Mouse (Mus musculus): ENCODE measurements at regions not wholly inside any gene's neighbourhood (a gene's known extent, or its start where the extent isn't known, plus 50 kb on each side); places are given as distances from the start of the nearest gene placed in this dataset.

GRCm38 (mm10) chr2:159523739-159524138, 729.1 kb downstream of the Dhx35 start:
- no peak for DNase-seq (ENCODE audit: low read depth, low spot score)

DNA sequence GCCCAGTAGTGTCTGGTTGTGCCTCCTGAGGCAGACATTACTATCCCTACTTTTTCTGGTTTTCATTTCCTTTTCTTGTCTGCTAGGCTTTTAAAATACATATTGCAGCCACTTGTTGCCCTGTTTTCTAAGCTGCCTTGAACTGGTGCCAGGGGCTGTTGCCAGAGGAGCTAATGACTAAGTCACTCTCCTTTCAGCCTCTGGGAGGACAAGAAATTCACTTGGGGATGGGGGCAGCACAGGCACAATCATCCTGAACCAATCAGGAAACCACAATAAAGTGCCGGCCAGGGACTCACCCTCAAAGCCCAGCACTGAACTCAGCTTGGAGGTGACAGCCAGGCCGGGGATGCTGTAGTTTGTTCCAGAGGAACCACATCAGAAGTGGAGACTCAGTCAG, 740.3 kb downstream of the Dhx35 start:
- DNase-seq (ENCODE audit: low read depth, low spot score): no peak

GRCm38 (mm10) chr2:159539261-159539660, 744.7 kb downstream of the Dhx35 start:
- DNase-seq (ENCODE audit: low read depth, low spot score): no peak

DNA sequence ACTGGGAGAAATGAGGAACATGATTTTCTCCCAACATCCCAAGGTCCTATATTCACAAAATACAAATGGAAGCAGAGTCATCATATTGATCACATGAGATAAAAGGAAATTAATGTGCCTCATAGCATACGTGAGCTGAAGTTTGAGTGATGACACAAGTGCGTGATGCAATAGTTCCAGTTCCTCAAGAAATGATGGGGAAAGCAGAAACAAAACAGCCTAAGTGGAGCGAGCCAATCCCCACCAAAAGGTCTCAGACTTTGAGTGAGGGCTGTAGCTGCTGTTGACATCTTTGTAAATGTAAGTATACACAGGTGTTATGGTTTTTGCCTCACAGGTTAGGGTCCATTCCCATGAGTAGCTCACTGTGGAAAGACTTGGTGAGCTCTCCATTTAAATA, 763.0 kb downstream of the Dhx35 start:
- DNase-seq (ENCODE audit: low read depth, low spot score): no peak

DNA sequence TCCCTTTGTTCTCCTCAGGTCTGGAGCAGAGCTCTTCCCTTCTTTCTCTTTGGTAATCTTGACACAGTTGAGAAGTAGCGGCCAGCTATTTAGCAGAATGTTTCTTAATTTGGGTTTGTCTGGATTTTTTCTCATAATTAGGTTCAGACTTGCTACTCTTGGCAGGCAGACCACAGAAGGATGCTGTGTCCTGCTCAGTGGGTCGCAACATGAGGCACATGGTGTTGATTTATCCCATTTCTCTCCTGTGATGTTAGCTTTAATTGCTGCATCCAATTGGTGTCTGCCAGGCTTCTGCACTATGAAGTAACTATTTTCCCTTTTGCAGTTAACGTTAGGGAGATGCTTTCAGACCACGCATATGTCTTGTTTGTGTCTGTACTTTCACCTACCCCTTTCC, 768.7 kb downstream of the Gm826 start:
- DNase-seq (ENCODE audit: low read depth, low spot score): no peak

DNA sequence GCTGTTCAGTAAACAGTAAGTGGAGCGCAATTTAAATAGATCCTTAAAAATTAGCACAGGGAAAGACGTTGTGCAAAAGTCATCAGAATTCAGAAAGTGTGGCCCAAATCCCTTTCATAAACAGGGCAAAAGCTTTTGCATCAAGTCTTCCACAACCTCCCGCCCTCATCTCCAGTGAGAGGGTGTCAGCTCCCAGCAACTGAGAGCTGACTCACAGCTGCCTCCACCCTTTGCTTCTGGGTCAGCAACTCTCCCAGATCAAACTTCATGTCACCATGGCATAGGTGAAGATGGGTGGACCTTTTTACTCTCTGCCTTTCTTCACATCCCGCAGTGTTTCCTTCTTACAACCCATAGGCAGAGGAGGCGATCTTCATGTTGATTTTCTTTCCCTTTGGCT, 768.0 kb downstream of the Gm826 start:
- DNase-seq (ENCODE audit: low read depth, low spot score): no peak

DNA sequence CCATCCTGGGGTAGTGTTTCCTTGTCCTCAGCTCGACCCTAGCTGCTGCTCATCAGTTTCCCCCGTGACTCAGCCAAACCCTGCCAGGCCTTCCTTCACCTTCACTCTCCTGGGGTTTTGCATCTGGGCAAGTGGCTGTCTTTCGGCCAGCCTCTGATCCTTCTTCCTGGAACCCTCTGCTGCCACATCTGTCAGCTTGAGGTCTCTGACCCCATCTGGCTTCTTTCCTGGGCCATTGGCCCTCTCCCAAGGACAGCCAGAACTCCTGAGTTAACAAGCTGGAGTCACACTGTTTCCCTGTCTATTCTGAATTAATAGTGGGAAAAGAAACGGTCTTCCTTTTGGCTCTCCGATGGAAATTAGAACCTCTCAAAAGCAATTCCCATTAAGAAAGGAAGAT, 767.5 kb downstream of the Gm826 start:
- DNase-seq (ENCODE audit: low read depth, low spot score): no peak

DNA sequence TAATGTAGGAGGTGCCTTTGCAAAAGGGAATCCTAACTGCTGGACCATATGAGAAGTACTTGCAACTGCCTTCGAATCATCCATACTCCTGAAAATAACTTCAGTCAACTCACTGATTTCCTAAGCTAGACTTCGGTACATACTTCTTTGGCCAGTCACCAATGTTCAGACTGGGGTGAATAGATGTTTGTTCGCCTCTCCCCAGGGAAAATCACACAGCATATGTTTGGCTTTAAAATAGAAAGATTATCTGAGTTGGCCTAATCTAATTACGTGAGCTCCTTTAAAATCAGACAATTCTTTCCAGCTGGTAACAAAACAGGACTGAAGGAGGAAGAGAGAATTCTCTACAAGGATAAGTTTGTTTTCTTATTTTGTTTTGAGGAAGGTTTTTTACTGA, 765.6 kb downstream of the Gm826 start:
- DNase-seq (ENCODE audit: low read depth, low spot score): no peak

DNA sequence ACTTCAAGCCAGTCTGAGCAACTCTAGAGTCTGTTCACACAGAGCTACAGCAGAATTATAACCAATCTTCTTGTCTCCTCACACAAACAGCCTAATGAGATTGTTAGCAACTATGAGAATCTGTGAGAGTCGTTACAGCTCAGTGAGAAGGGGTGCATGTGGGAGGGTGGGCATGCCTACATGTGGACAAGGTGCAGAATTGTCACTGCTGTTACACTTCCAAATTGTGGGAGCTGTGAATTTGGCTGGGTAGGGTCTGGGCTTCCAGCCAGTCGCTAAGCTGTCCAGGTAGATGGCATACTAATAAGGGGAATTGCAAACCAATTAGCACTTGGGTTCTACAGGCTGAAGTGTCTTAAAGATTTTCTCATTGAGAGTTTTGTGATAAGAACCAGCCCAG, 762.1 kb downstream of the Gm826 start:
- DNase-seq (ENCODE audit: low read depth, low spot score): no peak

GRCm38 (mm10) chr2:159575271-159575670, 758.7 kb downstream of the Gm826 start:
- no peak for DNase-seq (ENCODE audit: low read depth, low spot score)

DNA sequence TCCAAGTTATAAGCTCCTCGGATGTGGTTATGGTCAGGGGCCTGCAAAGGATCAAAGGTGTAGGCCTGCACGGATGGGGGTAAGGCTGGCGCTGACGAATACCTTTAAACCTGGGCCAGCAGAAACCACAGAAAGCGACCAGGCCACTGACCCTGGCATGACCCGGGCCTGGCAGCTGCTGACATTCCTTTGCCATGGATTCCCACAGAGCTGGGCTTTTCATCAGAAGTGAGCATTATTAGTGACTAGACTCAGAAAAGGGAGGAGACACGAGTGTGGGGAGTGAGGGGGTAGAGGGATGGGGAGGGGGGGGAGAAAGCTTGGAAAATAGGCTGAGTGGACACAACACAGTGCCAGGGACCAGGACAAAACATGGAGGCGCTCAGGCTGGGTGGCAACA, 750.9 kb downstream of the Gm826 start:
- no peak for DNase-seq (ENCODE audit: low read depth, low spot score)

DNA sequence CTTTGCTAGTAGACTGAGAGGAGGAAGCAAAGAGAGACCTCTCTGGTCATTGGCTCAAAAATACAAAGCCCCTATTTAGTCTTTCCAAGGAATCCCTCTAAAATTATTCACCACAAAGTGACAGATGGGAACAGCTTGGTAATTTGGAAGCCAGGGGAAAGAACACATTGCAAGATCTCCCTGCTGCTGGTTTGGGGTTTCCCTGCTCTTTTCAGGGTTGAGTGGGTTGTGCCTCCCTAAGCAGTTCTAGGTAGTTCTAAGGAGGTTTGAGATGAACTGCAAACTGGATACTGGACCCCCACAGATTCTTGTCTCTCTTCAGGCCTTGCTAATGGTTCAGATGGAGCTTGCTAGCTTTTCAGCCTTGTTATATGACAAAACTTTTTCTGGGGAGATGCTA, 749.3 kb downstream of the Gm826 start:
- no peak for DNase-seq (ENCODE audit: low read depth, low spot score)

DNA sequence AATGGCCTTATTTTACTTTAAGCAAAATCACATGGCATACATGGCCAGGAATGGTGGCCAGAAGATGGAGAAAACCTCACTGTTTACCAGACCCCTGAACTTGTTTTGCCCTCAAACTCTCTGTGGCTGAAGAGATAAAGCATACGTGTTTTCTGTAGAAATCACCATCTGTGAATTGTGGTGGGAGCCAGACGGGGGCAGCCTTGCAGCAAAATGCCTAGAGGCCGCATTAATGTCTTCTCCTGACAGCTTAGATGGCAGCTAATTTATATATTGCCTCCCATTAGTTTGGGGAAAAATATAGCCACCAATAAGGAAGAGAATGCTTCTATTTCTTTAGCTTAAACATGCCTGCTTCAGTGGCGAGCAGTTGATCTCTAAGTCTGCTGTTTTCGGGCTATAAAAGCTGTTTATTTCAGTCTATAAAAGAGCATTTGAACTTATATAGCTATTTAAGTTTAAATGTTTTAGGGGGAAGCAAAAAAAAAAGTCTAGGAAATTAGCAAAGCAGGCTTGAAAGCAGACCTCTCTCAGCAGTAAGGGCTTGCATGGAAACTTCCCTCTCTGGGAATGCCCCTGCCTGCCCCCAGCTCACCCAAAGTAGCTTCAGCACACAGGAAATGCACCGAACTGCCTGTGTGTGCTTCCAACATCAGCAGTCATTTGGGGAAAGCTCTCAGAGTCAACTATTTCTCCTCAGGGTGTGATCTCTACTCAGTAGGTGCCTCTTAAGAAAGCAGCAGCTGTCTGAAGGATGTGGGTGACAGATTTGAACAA, 747.1 kb downstream of the Gm826 start:
- DNase-seq (ENCODE audit: low read depth, low spot score): no peak

DNA sequence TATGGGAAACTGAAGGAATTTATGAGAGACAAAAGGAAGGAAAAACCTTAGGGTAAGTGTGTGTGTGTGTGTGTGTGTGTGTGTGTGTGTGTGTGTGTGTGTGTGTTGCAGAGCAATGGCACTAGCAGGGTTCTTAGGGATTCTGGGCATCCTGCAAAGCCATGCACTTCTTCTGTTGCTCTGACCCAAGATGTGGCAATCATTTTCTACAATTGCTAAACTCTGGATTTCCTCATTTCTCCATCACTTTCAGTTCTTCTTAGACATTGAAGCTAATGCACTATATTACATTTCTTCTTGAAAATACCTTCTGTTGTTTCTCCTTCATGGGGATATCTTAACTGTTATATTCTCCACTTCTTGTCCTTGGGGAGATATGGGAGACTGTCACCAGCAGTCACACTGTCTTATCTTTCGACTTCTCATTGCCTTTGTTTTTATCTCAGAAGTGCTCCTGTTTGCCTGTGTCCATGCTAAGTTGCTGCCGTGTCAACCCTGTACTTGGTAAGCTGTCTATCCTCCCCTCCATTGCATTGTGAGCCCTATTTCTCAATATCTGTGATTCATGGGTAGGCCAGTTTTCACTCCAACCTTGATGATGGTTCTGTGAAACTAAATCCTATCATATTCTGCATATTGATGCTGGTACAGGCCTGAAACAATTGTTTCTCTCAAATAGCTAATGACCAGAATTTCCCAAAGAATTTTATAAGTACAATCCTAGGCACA, 742.4 kb downstream of the Gm826 start:
- no peak for DNase-seq (ENCODE audit: low read depth, low spot score)

- DNase-seq (ENCODE audit: low read depth, low spot score): no peak
These were observed 741.1 kb downstream of the Gm826 start for GRCm38 (mm10) chr2:159592841-159593240.

- no peak for DNase-seq (ENCODE audit: low read depth, low spot score)
These were observed 737.7 kb downstream of the Gm826 start for GRCm38 (mm10) chr2:159596285-159596684.

DNA sequence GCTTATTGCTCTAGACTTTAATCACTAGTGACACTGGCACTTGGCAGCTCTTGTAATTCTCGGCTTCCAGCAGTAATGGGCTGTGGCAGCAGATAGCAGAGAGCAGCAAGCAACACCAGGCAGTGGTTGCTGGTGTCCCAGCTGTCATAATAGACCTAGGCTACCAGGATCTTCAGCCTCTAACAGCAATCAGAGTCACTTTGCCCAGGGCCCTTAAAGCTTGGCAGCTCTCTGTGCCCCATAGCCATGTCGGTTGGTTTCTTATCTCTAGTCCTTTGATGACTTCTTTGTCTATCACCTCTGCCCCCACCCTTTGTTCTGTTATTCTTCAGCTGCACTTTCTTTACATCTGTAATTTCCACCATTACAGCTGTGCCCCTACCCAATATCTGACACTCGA, 735.9 kb downstream of the Gm826 start:
- no peak for DNase-seq (ENCODE audit: low read depth, low spot score)

DNA sequence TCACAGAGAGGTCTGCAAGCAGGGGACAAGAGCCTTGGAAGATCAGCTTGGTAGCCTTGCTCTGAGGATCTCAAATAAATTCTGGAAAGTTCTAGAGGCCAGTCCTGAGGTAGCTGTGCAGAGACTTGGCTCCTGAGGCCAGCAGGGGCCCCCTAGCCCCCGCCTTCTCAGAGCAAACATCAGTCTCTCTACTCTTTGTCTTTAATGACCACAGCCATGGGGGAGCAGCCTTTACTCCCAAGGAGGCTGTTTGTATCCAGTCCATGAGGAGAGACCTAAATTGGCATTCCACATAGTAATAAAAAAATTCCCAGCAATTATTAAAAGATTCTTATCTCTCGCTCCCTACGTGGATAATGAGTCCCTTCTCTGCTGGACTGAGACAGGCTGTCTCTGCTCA, 726.8 kb downstream of the Gm826 start:
- no peak for DNase-seq (ENCODE audit: low read depth, low spot score)

DNA sequence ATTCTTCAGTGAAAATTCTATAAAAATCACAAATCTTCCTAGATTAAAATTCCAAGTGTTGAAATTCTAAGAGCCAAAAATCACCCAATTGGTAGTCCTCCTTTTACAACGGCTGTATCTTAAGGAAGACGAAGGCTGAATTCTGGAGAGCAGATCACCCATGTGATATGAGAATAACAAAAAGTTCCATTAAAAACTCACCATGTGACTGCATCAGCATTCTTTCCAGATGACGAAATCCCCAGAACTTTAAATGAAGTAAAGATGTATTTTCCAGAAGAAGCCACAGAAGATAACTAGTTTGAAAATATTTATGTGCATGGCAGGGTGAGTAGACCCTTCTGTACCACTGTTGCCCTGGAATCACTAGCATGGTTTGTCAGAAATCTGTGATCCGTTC, 723.5 kb downstream of the Gm826 start:
- DNase-seq (ENCODE audit: low read depth, low spot score): no peak

- no peak for DNase-seq (ENCODE audit: low read depth, low spot score)
These were observed 717.3 kb downstream of the Gm826 start for GRCm38 (mm10) chr2:159616685-159617084.

DNA sequence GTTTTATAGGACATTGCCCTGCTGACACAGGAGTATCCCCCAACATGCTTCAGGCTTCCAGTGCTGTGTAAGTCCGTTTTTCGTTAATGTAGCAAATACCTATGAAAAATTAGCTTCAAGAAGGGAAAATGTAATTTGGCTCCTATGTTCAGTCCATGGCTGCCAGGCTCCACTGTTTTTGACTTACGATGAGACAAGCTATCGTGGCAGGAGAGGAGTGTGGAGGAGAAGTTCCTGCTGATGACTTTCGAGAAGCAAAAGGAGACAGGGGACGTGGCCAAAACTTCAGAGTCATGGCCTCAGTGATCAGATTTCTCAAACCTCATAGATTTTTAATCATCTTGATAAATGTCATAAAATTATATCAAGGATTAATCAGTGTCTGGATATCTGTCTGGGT, 712.7 kb downstream of the Gm826 start:
- no peak for DNase-seq (ENCODE audit: low read depth, low spot score)

DNA sequence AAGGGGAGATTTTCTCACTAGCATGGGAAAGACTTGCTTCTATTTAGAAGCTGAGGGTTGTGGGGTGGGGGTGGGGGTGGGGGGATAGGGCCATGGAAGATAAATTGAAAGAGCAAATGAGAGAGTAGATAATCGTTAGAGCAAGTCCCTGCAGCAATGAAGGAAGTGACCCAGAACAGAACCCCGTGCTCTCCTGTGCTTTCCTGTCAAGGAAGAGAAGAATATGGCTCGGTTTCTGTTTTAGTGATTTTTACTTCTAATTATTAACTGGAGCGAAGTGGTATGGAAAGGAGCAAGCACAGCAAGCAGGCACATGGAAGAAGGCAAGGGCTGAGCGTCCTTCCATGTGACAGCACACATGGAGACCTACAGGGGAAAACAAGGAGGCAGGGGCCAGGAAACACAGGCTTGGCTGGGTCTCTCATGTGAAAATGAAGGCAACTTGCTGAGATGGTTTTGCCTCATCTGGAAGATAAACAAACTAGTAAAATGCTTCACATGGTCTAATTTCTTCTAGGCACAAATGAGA, 711.8 kb downstream of the Gm826 start:
- DNase-seq (ENCODE audit: low read depth, low spot score): no peak

- DNase-seq (ENCODE audit: low read depth, low spot score): no peak
These were observed 708.7 kb downstream of the Gm826 start for GRCm38 (mm10) chr2:159625306-159625705.

Data from R1 (cell line).